Mouse (Mus musculus) lung, adult 2 months (tissue): ENCODE measurements around the gene Tdrd3.

ENCODE experiments used
- CTCF ChIP-seq: fragments of 200-500 bp; IDR thresholded peaks from 2 replicates; pipeline ENCODE4 v1.5.1; 2011; ENCODE audit warnings: mild to moderate bottlenecking, low read length, control low read depth; ENCODE audit not compliant: insufficient read depth
- POLR2A ChIP-seq: fragments of 200-500 bp; IDR thresholded peaks from 2 replicates; pipeline ENCODE4 v1.6.1; 2011; ENCODE audit warnings: low read depth, mild to moderate bottlenecking, control low read depth, low read length, borderline replicate concordance; ENCODE audit errors: extremely low read depth

GRCm38 (mm10) chr14:87446331-87446913, 30.0 kb downstream of the Tdrd3 start:
- TF ChIP-seq CTCF (no peak), POLR2A (no peak)
